Mouse (Mus musculus) cortical plate, adult 2 months (tissue): ENCODE results near the gene Efemp2.

Experiments used
- CTCF ChIP-seq: fragments of 200-500 bp; IDR thresholded peaks from 2 replicates; pipeline ENCODE4 v1.5.1; 2011; ENCODE audit warnings: mild to moderate bottlenecking, control low read depth, low read length; ENCODE audit not compliant: insufficient read depth; ENCODE audit errors: extremely low read depth
- POLR2A ChIP-seq: fragments of 200-500 bp; IDR thresholded peaks from 2 replicates; pipeline ENCODE4 v1.6.1; 2011; ENCODE audit warnings: mild to moderate bottlenecking, low read length, control low read depth; ENCODE audit not compliant: insufficient read depth; ENCODE audit errors: extremely low read depth

- TF ChIP-seq CTCF = no peak
- no peak for TF ChIP-seq POLR2A
These were observed 897 bp upstream of the Efemp2 start for GRCm38 (mm10) chr19:5472857-5473256.
